Comparison of ENCODE assay signal across 8 mouse cellular contexts in the genomic region with DNA sequence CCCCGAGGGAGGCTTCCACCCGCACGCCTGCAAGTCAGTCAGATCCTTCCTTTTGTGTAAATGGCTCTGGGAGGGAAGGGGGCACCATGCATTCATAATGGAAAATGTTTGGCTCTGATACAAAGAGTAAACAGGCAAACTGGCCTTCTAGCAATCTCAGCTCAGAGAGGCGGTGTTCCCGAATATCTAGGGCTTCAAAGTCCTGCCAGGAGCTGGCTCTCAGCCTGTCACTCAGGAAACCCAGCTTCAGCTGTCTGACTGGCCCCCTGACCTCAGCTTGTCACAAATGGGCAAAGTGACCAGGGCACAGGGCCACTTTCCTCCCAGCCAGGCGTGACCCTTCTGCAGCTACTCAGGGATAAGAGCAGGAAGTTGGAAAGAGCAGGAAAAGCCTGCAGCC. TPM values are rescaled to one million over a fixed set of nuclear protein-coding genes. Genes with fewer than 3 reads are reported as not detected.
DNase-seq lines count a peak whose midpoint lies in the region; ATAC-seq lines count a peak whose summit lies in the region.

No protein-coding gene starts in this region.

- DNase-seq in urinary bladder, postnatal 14 days (ENCODE audit: low spot score), result peak; percentile 54
- DNase-seq in urinary bladder, adult 2 months (ENCODE audit: low spot score), result no peak
- DNase-seq in kidney, adult 18-20 months, result peak; percentile 71
- DNase-seq in lung, postnatal 10 days, result peak; percentile 89
- no peak for DNase-seq in retina, postnatal 1 day
- DNase-seq in left cerebral cortex, adult 8-10 months (ENCODE audit: low spot score in 2 of 2), result no peak

- H3K9me3 ChIP-seq in forebrain, embryonic 15.5 days, result no peaks in the 10 kb centered on the region
- no peaks in the 10 kb centered on the region for H3K9me3 ChIP-seq in forebrain, embryonic 12.5 days

- 0 out of 2 replicates have a peak, but pooled peaks have one; percentile 11 for ATAC-seq in forebrain, embryonic 15.5 days (replicated peaks)
- no peak for ATAC-seq in forebrain, embryonic 12.5 days (ENCODE audit: low FRiP score)

- H3K27ac ChIP-seq in forebrain, embryonic 15.5 days (replicated peaks), result no peak overlapping the region
- H3K27ac ChIP-seq in forebrain, embryonic 12.5 days, result no peak overlapping the region

- no peaks in the 10 kb centered on the region for H3K36me3 ChIP-seq in forebrain, embryonic 15.5 days
- no peaks in the 10 kb centered on the region for H3K36me3 ChIP-seq in forebrain, embryonic 12.5 days (replicated peaks)

- no peak overlapping the region for H3K4me2 ChIP-seq in forebrain, embryonic 15.5 days (replicated peaks)
- no peak overlapping the region for H3K4me2 ChIP-seq in forebrain, embryonic 12.5 days

- H3K27me3 ChIP-seq in forebrain, embryonic 15.5 days, result no peaks in the 10 kb centered on the region
- H3K27me3 ChIP-seq in forebrain, embryonic 12.5 days, result no peaks in the 10 kb centered on the region

- 47% methylated on average over 6 of the region's 6 CpGs for WGBS in forebrain, embryonic 15.5 days
- WGBS in forebrain, embryonic 12.5 days, result 64% methylated on average over 6 of the region's 6 CpGs

- 0 out of 2 replicates have a peak, but pooled peaks cover 4% of the 10 kb centered on the region for H3K4me1 ChIP-seq in forebrain, embryonic 15.5 days
- peaks cover 7% of the 10 kb centered on the region for H3K4me1 ChIP-seq in forebrain, embryonic 12.5 days

- H3K9ac ChIP-seq in forebrain, embryonic 15.5 days (replicated peaks), result no peak overlapping the region
- no peak overlapping the region for H3K9ac ChIP-seq in forebrain, embryonic 12.5 days

- no peak overlapping the region for H3K4me3 ChIP-seq in forebrain, embryonic 15.5 days
- H3K4me3 ChIP-seq in forebrain, embryonic 12.5 days (replicated peaks), result no peak overlapping the region

RNA-seq across cellular contexts. Expression of gene Prkag2, which starts 33.3 kb away (rescaled TPM):
- polyA plus RNA-seq in forebrain, embryonic 15.5 days (2015; fragmentation: Nextera tagmentation; extraction: Ambion mirVana), result 90.1 and 93.3 TPM in 2 replicates
- 55.0 and 60.2 TPM in 2 replicates for polyA plus RNA-seq in forebrain, embryonic 12.5 days (2016; fragmentation: Nextera tagmentation; extraction: Ambion mirVana)
- polyA plus RNA-seq in urinary bladder, adult 2 months (2012; rRNA removed), result 142 and 145 TPM in 2 replicates
- 100 to 1,000 TPM; 108 to 122 (median 112) TPM for total RNA-seq in left cerebral cortex, adult 8-10 months (2022)

Comparison
In these comparisons a context has a peak if more than half of its experiments do, and no peak if none do; other contexts are left out.
1. DNase-seq: peak in urinary bladder, postnatal 14 days (single experiment), kidney, adult 18-20 months (single experiment) and lung, postnatal 10 days (single experiment); none in urinary bladder, adult 2 months (single experiment), retina, postnatal 1 day (single experiment) and left cerebral cortex, adult 8-10 months (0 of 2).